Mouse (Mus musculus): Measurements from ENCODE around the gene Hibadh.

GRCm38 (mm10) chr6:52675222-52675921 is 35.2 kb upstream of the Hibadh start:
- no peak for TF ChIP-seq CTCF (IDR thresholded peaks at IDR 0.05; ENCODE audit: low read depth, low read length)
- no peak for TF ChIP-seq POLR2A (IDR thresholded peaks at IDR 0.05; ENCODE audit: borderline replicate concordance, low read depth, low read length)
